Comparison of ENCODE assay signal across 20 mouse cellular contexts in the genomic region with DNA sequence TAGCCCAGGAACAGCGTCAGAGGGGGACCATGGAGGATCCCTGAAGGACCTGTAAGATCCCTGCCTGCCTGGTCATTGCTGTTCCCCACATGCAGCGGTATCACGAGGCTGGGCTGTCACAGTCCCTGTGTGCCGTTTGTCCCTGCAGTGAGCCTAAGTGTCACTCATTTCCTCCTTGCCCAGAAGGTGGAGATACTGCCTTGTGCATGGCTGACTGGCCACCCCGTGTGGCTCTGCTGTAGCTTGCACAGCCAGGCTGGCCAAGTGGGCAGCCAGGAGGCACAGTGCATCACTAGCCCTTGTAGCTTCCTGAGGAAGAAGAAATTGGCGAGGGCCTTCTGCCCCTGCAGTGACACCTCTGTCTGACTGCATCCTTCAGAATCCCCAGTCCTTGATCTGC. TPM values are rescaled to one million over a fixed set of nuclear protein-coding genes. Genes with fewer than 3 reads are reported as not detected.
DNase-seq lines count a peak whose midpoint lies in the region; ATAC-seq and TF ChIP-seq lines count a peak whose summit lies in the region.
"Had no signal": no experiment of that assay in that cellular context is flagged by ENCODE, and none has a peak within 500 bp of the region (broad histone marks: within the 10 kb centered on the region; RNA-seq: fewer than 3 reads in every experiment).

No protein-coding gene starts in this region.

- H3K4me1 ChIP-seq in hindbrain, postnatal 0 days (ENCODE audit: insufficient read depth, low read length) = no peaks in the 10 kb centered on the region
- H3K4me1 ChIP-seq in hindbrain, embryonic 12.5 days = peaks cover 3% of the 10 kb centered on the region; the same call in 1 of the 2 replicates
- H3K4me1 ChIP-seq in liver, postnatal 0 days (ENCODE audit: insufficient read depth) = no peaks in the 10 kb centered on the region
- peaks cover 3% of the 10 kb centered on the region; the same call in 1 of the 2 replicates for H3K4me1 ChIP-seq in liver, embryonic 11.5 days (replicated peaks; ENCODE audit: control insufficient read depth, insufficient read depth, low read length)
- H3K4me1 ChIP-seq in kidney, embryonic 15.5 days = peaks cover 25% of the 10 kb centered on the region
- H3K4me1 ChIP-seq: hindbrain, embryonic 15.5 days had no signal

- H3K4me3 ChIP-seq in hindbrain, postnatal 0 days (ENCODE audit: low read length) = no peak overlapping the region
- H3K4me3 ChIP-seq in hindbrain, embryonic 12.5 days = no peak overlapping the region
- H3K4me3 ChIP-seq in liver, postnatal 0 days (ENCODE audit: low read depth, low read length) = no peak overlapping the region
- H3K4me3 ChIP-seq in liver, embryonic 11.5 days (ENCODE audit: low read depth, low read length) = no peak overlapping the region
- no peak overlapping the region for H3K4me3 ChIP-seq in kidney, embryonic 15.5 days (replicated peaks)
- H3K4me3 ChIP-seq: embryonic facial prominence, embryonic 10.5 days; forebrain, embryonic 13.5 days; heart, embryonic 10.5 days; hindbrain, embryonic 15.5 days; limb, embryonic 12.5 days had no signal

- no peaks in the 10 kb centered on the region for H3K36me3 ChIP-seq in hindbrain, postnatal 0 days (ENCODE audit: insufficient read depth, low read length)
- peaks cover 14% of the 10 kb centered on the region; the same call in 1 of the 2 replicates for H3K36me3 ChIP-seq in hindbrain, embryonic 12.5 days
- H3K36me3 ChIP-seq in liver, postnatal 0 days (replicated peaks; ENCODE audit: insufficient read depth, low read length) = peaks cover 56% of the 10 kb centered on the region
- H3K36me3 ChIP-seq in liver, embryonic 11.5 days (ENCODE audit: control insufficient read depth, insufficient read depth, low read length) = peaks cover 16% of the 10 kb centered on the region
- peaks cover 22% of the 10 kb centered on the region; the same call in 1 of the 2 replicates for H3K36me3 ChIP-seq in kidney, embryonic 15.5 days
- H3K36me3 ChIP-seq: hindbrain, embryonic 15.5 days; limb, embryonic 12.5 days had no signal

- no peak overlapping the region for H3K4me2 ChIP-seq in hindbrain, postnatal 0 days (ENCODE audit: low read depth, low read length)
- H3K4me2 ChIP-seq in hindbrain, embryonic 12.5 days (replicated peaks) = no peak overlapping the region
- no peak overlapping the region for H3K4me2 ChIP-seq in liver, postnatal 0 days (ENCODE audit: low read depth, low read length)
- no peak overlapping the region for H3K4me2 ChIP-seq in liver, embryonic 11.5 days
- H3K4me2 ChIP-seq in kidney, embryonic 15.5 days = no peak overlapping the region
- H3K4me2 ChIP-seq: forebrain, embryonic 13.5 days; hindbrain, embryonic 15.5 days; limb, embryonic 12.5 days had no signal

- H3K27ac ChIP-seq in hindbrain, postnatal 0 days = no peak overlapping the region
- H3K27ac ChIP-seq in hindbrain, embryonic 12.5 days = no peak overlapping the region
- no peak overlapping the region for H3K27ac ChIP-seq in liver, postnatal 0 days (ENCODE audit: low read depth)
- H3K27ac ChIP-seq in liver, embryonic 11.5 days (ENCODE audit: low read depth, low read length) = no peak overlapping the region
- H3K27ac ChIP-seq in kidney, embryonic 15.5 days = no peak overlapping the region
- H3K27ac ChIP-seq: embryonic facial prominence, embryonic 10.5 days; forebrain, embryonic 13.5 days; heart, embryonic 10.5 days; hindbrain, embryonic 15.5 days; limb, embryonic 12.5 days had no signal

- DNase-seq in hindbrain, postnatal 0 days (ENCODE audit: low spot score) = no peak
- no peak for DNase-seq in liver, postnatal 0 days
- DNase-seq in liver, embryonic 11.5 days (ENCODE audit: low spot score) = no peak
- peak; percentile 31 for DNase-seq in retina, postnatal 1 day
- DNase-seq in retina, embryonic 14.5 days (ENCODE audit: low spot score) = no peak
- peak; percentile 37 for DNase-seq in testis, postnatal 10 days (ENCODE audit: low spot score)
- DNase-seq: adrenal gland, adult 2 months; cerebellum, adult 8-10 months; heart, postnatal 14 days; kidney, adult 18-20 months; kidney, postnatal 36 days; lung, adult 18-20 months; right cerebral cortex, postnatal 4 days had no signal

- no peaks in the 10 kb centered on the region for H3K9me3 ChIP-seq in hindbrain, postnatal 0 days (ENCODE audit: low read length)
- H3K9me3 ChIP-seq in hindbrain, embryonic 12.5 days (replicated peaks) = no peaks in the 10 kb centered on the region
- H3K9me3 ChIP-seq in liver, postnatal 0 days (ENCODE audit: low read length) = no peaks in the 10 kb centered on the region
- H3K9me3 ChIP-seq in liver, embryonic 11.5 days (ENCODE audit: control insufficient read depth, low read length) = no peaks in the 10 kb centered on the region
- H3K9me3 ChIP-seq in kidney, embryonic 15.5 days (replicated peaks) = no peaks in the 10 kb centered on the region
- H3K9me3 ChIP-seq: embryonic facial prominence, embryonic 10.5 days; forebrain, embryonic 13.5 days; heart, embryonic 10.5 days; hindbrain, embryonic 15.5 days; limb, embryonic 12.5 days had no signal

- WGBS in hindbrain, postnatal 0 days = 58% methylated on average over 6 of the region's 6 CpGs
- 69% methylated on average over 6 of the region's 6 CpGs for WGBS in hindbrain, embryonic 12.5 days
- 75% methylated on average over 6 of the region's 6 CpGs for WGBS in liver, postnatal 0 days (ENCODE audit: insufficient replicate concordance)
- WGBS in liver, embryonic 11.5 days = 67% methylated on average over 6 of the region's 6 CpGs
- 60% methylated on average over 6 of the region's 6 CpGs for WGBS in kidney, embryonic 15.5 days

- ATAC-seq in hindbrain, postnatal 0 days = no peak
- ATAC-seq in hindbrain, embryonic 12.5 days (ENCODE audit: low FRiP score) = no peak
- no peak for ATAC-seq in liver, postnatal 0 days
- ATAC-seq in liver, embryonic 11.5 days (replicated peaks; ENCODE audit: low FRiP score) = no peak
- ATAC-seq in kidney, embryonic 15.5 days (replicated peaks; ENCODE audit: low FRiP score) = no peak
- ATAC-seq: forebrain, embryonic 13.5 days had no signal

- TF ChIP-seq CTCF in hindbrain, postnatal 0 days (IDR thresholded peaks at IDR 0.05; ENCODE audit: low read depth) = peak; percentile 39
- TF ChIP-seq CTCF in liver, postnatal 0 days (IDR thresholded peaks at IDR 0.05; ENCODE audit: low read depth) = 0 out of 2 replicates have a peak, but pooled peaks have one; percentile 23

- no peak for TF ChIP-seq EP300 in liver, postnatal 0 days (IDR thresholded peaks at IDR 0.05; ENCODE audit: low read depth)

- no peaks in the 10 kb centered on the region for H3K27me3 ChIP-seq in hindbrain, postnatal 0 days (ENCODE audit: insufficient read depth, low read length)
- 0 out of 2 replicates have a peak, but pooled peaks cover 3% of the 10 kb centered on the region for H3K27me3 ChIP-seq in hindbrain, embryonic 12.5 days
- no peaks in the 10 kb centered on the region for H3K27me3 ChIP-seq in liver, postnatal 0 days (ENCODE audit: insufficient read depth, low read length)
- no peaks in the 10 kb centered on the region for H3K27me3 ChIP-seq in liver, embryonic 11.5 days (replicated peaks; ENCODE audit: control insufficient read depth, insufficient read depth, low read length)
- H3K27me3 ChIP-seq in kidney, embryonic 15.5 days = 0 out of 2 replicates have a peak, but pooled peaks cover 3% of the 10 kb centered on the region
- H3K27me3 ChIP-seq: forebrain, embryonic 13.5 days; hindbrain, embryonic 15.5 days; limb, embryonic 12.5 days had no signal

- H3K9ac ChIP-seq in hindbrain, postnatal 0 days (replicated peaks; ENCODE audit: low read length) = no peak overlapping the region
- no peak overlapping the region for H3K9ac ChIP-seq in hindbrain, embryonic 12.5 days
- H3K9ac ChIP-seq in liver, postnatal 0 days (replicated peaks) = no peak overlapping the region
- no peak overlapping the region for H3K9ac ChIP-seq in liver, embryonic 11.5 days (ENCODE audit: low read depth, low read length)
- no peak overlapping the region for H3K9ac ChIP-seq in kidney, embryonic 15.5 days
- H3K9ac ChIP-seq: hindbrain, embryonic 15.5 days; limb, embryonic 12.5 days had no signal

RNA-seq across cellular contexts. Expression of a gene that starts 20.5 kb away (rescaled TPM):
- 9.6 and 10.5 TPM in 2 replicates for total RNA-seq in hindbrain, postnatal 0 days (2014; rRNA removed)
- 16.9 and 18.0 TPM in 2 replicates for polyA plus RNA-seq in hindbrain, postnatal 0 days (2015; fragmentation: Nextera tagmentation; extraction: Ambion mirVana)
- polyA plus RNA-seq in hindbrain, embryonic 12.5 days (2016; fragmentation: Nextera tagmentation; extraction: Ambion mirVana) = 11.5 and 12.4 TPM in 2 replicates
- polyA plus RNA-seq in liver, postnatal 0 days (2015; fragmentation: Nextera tagmentation; extraction: Ambion mirVana) = 3.9 and 5.1 TPM in 2 replicates
- polyA plus RNA-seq in liver, embryonic 11.5 days (2014; fragmentation: Nextera tagmentation; extraction: Ambion mirVana) = 17.8 and 18.4 TPM in 2 replicates
- polyA plus RNA-seq in kidney, embryonic 15.5 days (2015; fragmentation: Nextera tagmentation; extraction: Ambion mirVana) = 13.7 and 17.2 TPM in 2 replicates

RNA-seq across cellular contexts. Expression of a gene that starts 20.7 kb away (rescaled TPM):
- total RNA-seq in hindbrain, postnatal 0 days (2014; rRNA removed) = 11.0 and 12.4 TPM in 2 replicates
- polyA plus RNA-seq in hindbrain, postnatal 0 days (2015; fragmentation: Nextera tagmentation; extraction: Ambion mirVana) = 2.5 and 2.7 TPM in 2 replicates
- polyA plus RNA-seq in hindbrain, embryonic 12.5 days (2016; fragmentation: Nextera tagmentation; extraction: Ambion mirVana) = 2.3 and 2.9 TPM in 2 replicates
- 0.57 and 0.59 TPM in 2 replicates for polyA plus RNA-seq in liver, postnatal 0 days (2015; fragmentation: Nextera tagmentation; extraction: Ambion mirVana)
- polyA plus RNA-seq in liver, embryonic 11.5 days (2014; fragmentation: Nextera tagmentation; extraction: Ambion mirVana) = 1.9 and 2.1 TPM in 2 replicates
- polyA plus RNA-seq in kidney, embryonic 15.5 days (2015; fragmentation: Nextera tagmentation; extraction: Ambion mirVana) = 3.1 and 3.3 TPM in 2 replicates

RNA-seq across cellular contexts. Expression of a gene that starts 51.3 kb away (rescaled TPM):
- total RNA-seq in hindbrain, postnatal 0 days (2014; rRNA removed) = 82.8 and 88.9 TPM in 2 replicates
- polyA plus RNA-seq in hindbrain, postnatal 0 days (2015; fragmentation: Nextera tagmentation; extraction: Ambion mirVana) = 94.3 and 102 TPM in 2 replicates
- 58.4 and 60.3 TPM in 2 replicates for polyA plus RNA-seq in hindbrain, embryonic 12.5 days (2016; fragmentation: Nextera tagmentation; extraction: Ambion mirVana)
- 100 and 125 TPM in 2 replicates for polyA plus RNA-seq in liver, postnatal 0 days (2015; fragmentation: Nextera tagmentation; extraction: Ambion mirVana)
- 140 and 141 TPM in 2 replicates for polyA plus RNA-seq in liver, embryonic 11.5 days (2014; fragmentation: Nextera tagmentation; extraction: Ambion mirVana)
- 97.2 and 103 TPM in 2 replicates for polyA plus RNA-seq in kidney, embryonic 15.5 days (2015; fragmentation: Nextera tagmentation; extraction: Ambion mirVana)

RNA-seq across cellular contexts. Expression of a gene that starts 51.8 kb away (rescaled TPM):
- total RNA-seq in hindbrain, postnatal 0 days (2014; rRNA removed) = 17.9 and 23.1 TPM in 2 replicates
- 37.6 and 41.8 TPM in 2 replicates for polyA plus RNA-seq in hindbrain, postnatal 0 days (2015; fragmentation: Nextera tagmentation; extraction: Ambion mirVana)
- polyA plus RNA-seq in hindbrain, embryonic 12.5 days (2016; fragmentation: Nextera tagmentation; extraction: Ambion mirVana) = 20.2 and 20.3 TPM in 2 replicates
- 51.2 and 53.3 TPM in 2 replicates for polyA plus RNA-seq in liver, postnatal 0 days (2015; fragmentation: Nextera tagmentation; extraction: Ambion mirVana)
- polyA plus RNA-seq in liver, embryonic 11.5 days (2014; fragmentation: Nextera tagmentation; extraction: Ambion mirVana) = 83.7 and 91.8 TPM in 2 replicates
- polyA plus RNA-seq in kidney, embryonic 15.5 days (2015; fragmentation: Nextera tagmentation; extraction: Ambion mirVana) = 28.1 and 29.1 TPM in 2 replicates

Comparison
In these comparisons a context has a peak if more than half of its experiments do, and no peak if none do; other contexts are left out.
1. DNase-seq: peak in retina, postnatal 1 day (single experiment) and testis, postnatal 10 days (single experiment); none in hindbrain, postnatal 0 days (single experiment), liver, postnatal 0 days (single experiment), liver, embryonic 11.5 days (single experiment) and retina, embryonic 14.5 days (single experiment).